Mouse (Mus musculus) layer of hippocampus, adult 11-12 months (tissue): Measurements from ENCODE around the gene Pitpnb.

Source experiments
- DNase-seq: peaks from one replicate; pipeline ENCODE4 v3.0.0; 2022; ENCODE audit warnings: low spot score

Gene Pitpnb

DNA sequence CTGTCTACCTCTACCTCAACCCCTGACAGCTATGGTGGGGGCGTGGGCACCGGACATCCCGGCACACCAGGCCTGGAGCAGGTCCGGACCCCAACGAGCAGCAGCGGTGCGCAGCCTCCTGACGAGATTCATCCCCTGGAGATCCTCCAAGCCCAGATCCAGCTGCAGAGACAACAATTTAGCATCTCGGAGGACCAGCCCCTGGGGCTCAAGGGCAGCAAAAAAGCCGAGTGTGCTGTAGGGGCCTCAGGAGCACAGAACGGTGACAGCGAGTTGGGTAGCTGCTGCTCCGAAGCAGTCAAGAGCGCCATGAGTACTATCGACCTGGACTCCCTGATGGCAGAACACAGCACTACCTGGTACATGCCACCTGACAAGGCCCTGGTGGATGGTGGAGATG, 90.9 kb downstream of the Pitpnb start:
- DNase-seq = no peak

DNA sequence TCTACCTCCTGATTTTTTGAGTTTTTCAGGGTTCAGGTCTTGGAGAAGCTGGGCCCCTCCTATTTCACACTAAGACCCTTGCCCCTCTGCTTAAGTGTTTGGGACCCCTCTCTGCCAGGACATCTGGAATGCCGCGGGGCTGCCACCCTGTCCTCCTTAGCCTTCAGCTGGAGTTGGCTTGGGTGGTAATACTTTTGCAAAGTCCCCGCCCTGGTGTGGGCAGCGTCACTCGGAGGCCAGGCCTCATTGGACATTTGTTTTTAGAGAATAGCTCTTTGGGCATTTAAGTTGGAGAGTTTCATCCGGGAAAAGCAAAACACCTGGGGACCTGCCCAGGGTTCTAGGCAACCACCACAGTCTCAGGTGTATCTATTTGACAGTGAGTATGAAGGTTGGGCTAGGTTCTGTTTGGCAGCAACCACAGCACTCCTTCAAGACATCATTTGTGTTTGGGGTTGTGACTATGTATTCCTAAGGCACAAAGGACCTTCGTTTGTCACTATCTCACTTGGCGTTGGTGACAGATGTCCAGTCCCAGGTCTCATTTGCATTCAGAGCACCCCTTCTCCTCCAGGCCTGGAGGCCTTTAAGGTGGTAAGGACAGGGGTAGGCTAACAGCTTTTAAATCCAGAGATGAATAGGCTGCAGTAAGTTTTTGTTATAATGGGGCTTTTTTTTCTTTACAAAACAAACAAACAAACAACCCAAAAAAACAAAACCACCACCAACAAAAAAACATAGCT, 91.7 kb downstream of the Pitpnb start:
- no peak for DNase-seq

GRCm38 (mm10) chr5:111423011-111423410, 92.4 kb downstream of the Pitpnb start:
- no peak for DNase-seq

- DNase-seq = no peak
These were observed 93.1 kb downstream of the Pitpnb start for GRCm38 (mm10) chr5:111423616-111424015.

- DNase-seq = no peak
These were observed 95.2 kb downstream of the Pitpnb start for GRCm38 (mm10) chr5:111425813-111426212.

- DNase-seq = no peak
These were observed 95.7 kb downstream of the Pitpnb start for GRCm38 (mm10) chr5:111426249-111426648.

DNA sequence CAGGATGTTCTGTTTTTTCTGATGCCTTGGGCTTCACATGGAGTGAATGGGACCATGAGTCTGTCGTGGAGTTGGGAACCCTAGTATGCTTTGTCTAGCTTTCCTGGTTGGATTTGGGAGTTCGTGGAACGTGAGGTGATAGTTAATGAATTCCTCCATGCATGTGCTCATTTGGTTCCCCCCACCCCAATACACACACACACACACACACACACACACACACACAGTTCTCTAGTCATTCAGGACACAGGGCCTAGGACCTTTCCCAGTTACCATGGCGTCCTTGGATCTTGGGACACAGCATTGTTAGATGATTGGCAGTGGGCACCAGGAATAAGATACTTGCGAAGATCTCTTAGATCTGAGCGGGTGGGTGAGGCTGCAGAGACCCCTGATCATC, 98.3 kb downstream of the Pitpnb start:
- no peak for DNase-seq

GRCm38 (mm10) chr5:111429726-111430125, 99.2 kb downstream of the Pitpnb start:
- DNase-seq = no peak

DNA sequence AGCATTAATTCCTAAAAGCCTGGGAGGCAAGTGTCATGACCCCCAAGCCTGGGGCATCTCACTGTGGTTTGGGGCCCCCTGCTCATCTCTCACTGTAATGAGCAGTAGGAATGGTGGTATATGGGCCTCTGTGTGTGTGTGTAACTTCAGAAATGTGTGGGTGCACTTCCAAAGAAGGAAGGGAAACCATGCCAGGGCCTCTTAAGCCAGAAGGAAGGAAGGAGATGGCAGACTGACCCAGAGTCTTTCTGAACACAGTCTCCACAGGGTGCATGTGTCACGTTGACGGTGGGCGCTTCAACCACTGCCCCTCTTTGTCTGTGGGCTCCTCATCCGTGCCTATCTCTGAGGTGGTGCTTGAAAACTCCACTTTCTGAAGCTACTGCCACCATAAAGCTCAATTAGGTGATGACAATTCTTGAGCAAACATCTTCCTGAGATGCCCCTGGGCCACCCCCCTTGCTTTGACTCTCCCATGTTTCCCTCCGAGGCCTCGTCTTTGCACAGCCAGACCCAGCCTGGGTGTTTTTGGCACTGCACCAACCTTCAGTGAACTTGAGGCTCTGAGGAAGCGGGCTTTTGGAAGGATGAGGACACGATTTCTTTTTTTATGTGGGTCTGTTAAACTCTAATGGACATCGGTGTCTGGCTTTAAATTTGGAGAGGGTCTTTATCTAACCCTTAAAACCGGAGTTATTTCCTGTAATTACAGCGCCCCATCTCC, 100.6 kb downstream of the Pitpnb start:
- DNase-seq = no peak

GRCm38 (mm10) chr5:111432842-111433241, 102.3 kb downstream of the Pitpnb start:
- no peak for DNase-seq

DNA sequence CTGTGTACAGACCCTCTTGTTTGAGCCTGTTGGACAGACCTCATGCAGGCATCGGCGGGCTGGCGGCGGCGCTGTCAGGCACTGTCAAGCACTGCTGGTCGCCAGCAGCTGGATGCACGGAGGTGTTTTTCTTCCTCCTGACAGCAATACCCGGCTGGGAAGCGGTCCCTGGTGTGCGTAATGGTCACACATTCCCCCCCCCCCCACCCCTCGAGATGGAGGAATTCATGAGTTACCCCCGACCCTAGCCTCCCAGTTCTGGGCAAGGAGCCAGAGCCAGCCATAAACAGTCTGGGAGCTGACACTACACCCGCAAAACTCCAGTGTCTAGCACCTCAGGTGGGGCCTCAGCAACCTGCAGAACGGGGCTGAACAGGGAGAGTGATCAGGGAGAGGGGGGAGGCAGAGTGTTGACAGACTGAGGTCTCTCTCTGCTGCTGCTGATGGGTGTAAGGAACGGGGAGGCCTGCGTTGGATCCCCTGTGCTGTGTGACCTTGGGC, 103.8 kb downstream of the Pitpnb start:
- no peak for DNase-seq

DNA sequence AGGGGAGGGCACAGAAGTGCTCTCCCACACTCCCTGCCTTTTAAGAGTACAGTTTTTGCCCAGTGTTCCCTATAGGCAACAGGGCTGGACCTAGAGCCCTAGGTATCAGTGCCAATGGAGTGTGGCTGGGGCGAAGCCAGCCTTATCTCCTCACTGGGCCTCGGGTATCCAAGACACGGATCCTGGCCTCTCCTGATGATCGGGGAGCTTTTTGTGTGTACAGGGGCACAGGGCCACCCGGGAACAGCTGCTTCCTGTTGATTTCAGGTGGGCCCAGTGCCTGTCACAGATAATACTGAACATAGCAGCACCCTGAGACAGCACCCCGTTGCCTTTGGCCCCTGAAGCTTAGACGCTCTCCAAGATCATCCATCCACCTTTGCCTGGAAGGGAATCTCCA, 105.7 kb downstream of the Pitpnb start:
- no peak for DNase-seq

DNA sequence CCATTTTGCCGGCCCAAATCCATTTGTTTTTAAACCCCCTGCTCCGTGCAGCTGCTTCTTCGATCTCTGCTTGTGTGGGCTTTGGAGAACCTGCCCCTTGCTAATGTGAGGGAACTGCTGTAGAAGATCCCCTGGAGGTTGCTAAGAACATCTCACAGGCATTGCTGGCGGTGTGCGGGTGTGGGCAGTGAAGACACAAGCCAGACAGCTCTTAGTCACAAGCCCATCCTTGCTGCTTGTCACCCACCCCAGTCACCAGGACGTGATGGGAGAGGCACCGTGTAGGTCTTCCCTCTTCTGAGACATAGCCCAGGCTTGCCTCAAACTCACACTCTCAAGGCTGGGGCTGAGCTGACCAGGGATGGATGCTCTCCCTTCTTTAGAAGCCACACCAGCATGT, 106.6 kb downstream of the Pitpnb start:
- no peak for DNase-seq
